Mouse (Mus musculus) kidney, embryonic 16.5 days (tissue): ENCODE data around the gene AC124502.3. TPM values are rescaled to one million over a fixed set of nuclear protein-coding genes. Genes with fewer than 3 reads are reported as not detected.
"Not testable (repeated sequence)": the region's sequence is repeated elsewhere in the genome, so short reads cannot be mapped to it uniquely, and the experiment has no call there.

Experiments
- ATAC-seq: fragments of 200-750 bp; cut with Nextera tagmentation; 2 replicates; pipeline ENCODE4 v1.8.0; 2017; ENCODE audit warnings: moderate TSS enrichment; ENCODE audit not compliant: low FRiP score, low TSS enrichment
- H3K27ac ChIP-seq: fragments of 300-500 bp; sonication (generic); 2 replicates; pipeline ENCODE4 v1.5.1; 2014; ENCODE audit warnings: low read length
- H3K27me3 ChIP-seq: fragments of 300-500 bp; sonication (generic); 2 replicates; pipeline ENCODE4 v1.6.1; 2014; ENCODE audit warnings: low read length, control low read depth, mixed read lengths; ENCODE audit not compliant: insufficient read depth
- H3K36me3 ChIP-seq: fragments of 300-500 bp; sonication (generic); 2 replicates; pipeline ENCODE4 v1.6.1; 2014; ENCODE audit warnings: low read length, control low read depth, mixed read lengths; ENCODE audit not compliant: insufficient read depth
- H3K4me1 ChIP-seq: fragments of 300-500 bp; sonication (generic); 2 replicates; pipeline ENCODE4 v1.6.1; 2014; ENCODE audit warnings: low read length, control low read depth, mixed read lengths; ENCODE audit not compliant: insufficient read depth
- H3K4me2 ChIP-seq: fragments of 300-500 bp; sonication (generic); replicated peaks from 2 replicates; pipeline ENCODE4 v1.6.1; 2014; ENCODE audit warnings: low read depth, low read length
- H3K4me3 ChIP-seq: fragments of 300-500 bp; sonication (generic); 2 replicates; pipeline ENCODE4 v1.5.1; 2014; ENCODE audit warnings: mild to moderate bottlenecking, low read length
- H3K9ac ChIP-seq: fragments of 300-500 bp; sonication (generic); replicated peaks from 2 replicates; pipeline ENCODE4 v1.6.1; 2014; ENCODE audit warnings: low read length
- H3K9me3 ChIP-seq: fragments of 300-500 bp; sonication (generic); 2 replicates; pipeline ENCODE4 v1.6.1; 2016; ENCODE audit warnings: low read length, control low read depth
- WGBS: fragments of 180-500 bp; shearing (Covaris S2); extraction: QIAGEN DNeasy Blood & Tissue Kit; methylation state at CpG from one replicate; pipeline ENCODE4 v1.1.7; 2014; 5-methylcytosine and 5-hydroxymethylcytosine counted together
- polyA plus RNA-seq: library from polyadenylated mRNA; unstranded; fragments of >200 nt; fragmentation: Nextera tagmentation; extraction: Ambion mirVana; gene quantifications from 2 replicates; pipeline ENCODE4 v1.2.1, GENCODE M21; 2015

Gene AC124502.3
- polyA plus RNA-seq, 1 experiment from 2014 or later: 1.9 TPM

DNA sequence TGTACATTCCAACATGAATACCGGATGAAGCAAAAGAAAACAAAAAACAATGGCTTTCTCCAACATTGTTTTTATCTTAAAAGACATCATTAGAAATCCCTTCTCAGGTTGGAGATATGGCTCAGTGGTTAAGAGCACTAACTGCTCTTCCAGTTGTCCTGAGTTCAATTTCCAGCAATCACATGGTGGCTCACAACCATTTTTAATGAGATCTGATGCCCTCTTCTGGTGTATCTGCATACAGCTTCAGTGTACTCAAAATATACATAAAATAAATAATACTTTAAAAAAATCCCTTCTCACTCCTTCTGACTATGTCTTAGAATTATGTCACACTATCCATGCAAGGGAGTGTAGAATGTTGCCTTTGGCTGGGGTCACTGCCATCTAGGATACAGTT is 40.6 kb downstream of the AC124502.3 start:
- no peak overlapping the region for H3K4me3 ChIP-seq
- H3K9ac ChIP-seq: no peak overlapping the region
- 96% methylated on average over 1 of the region's 1 CpGs for WGBS
- H3K9me3 ChIP-seq: no peaks in the 10 kb centered on the region
- no peak for ATAC-seq
- no peak overlapping the region for H3K4me2 ChIP-seq
- H3K4me1 ChIP-seq: no peaks in the 10 kb centered on the region
- H3K27me3 ChIP-seq: peaks cover 43% of the 10 kb centered on the region
- no peak overlapping the region for H3K27ac ChIP-seq
- no peaks in the 10 kb centered on the region for H3K36me3 ChIP-seq

DNA sequence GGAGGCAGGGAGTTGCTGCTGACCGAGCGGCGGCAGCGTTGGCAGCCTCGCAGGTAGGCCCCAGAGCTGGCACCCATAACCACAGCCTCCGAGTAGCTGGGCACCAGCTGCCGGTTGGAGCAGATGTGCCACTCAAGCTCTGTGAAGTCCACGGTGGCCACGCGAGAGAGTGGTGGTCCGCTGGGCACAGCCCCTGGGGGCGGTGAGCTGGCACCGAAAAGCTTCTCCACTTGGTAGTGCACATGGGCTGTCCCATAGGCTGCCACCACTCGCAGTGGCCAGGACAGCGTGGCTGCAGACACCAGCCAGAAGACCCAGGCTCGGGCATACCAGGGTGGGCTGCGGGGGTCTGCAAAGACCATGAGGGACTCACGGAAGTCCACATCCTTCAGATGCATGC is 43.3 kb downstream of the AC124502.3 start:
- Histone ChIP-seq H3K36me3 (no peaks in the 10 kb centered on the region), H3K4me3 (no peak overlapping the region), H3K27me3 (peaks cover 67% of the 10 kb centered on the region), H3K27ac (no peak overlapping the region), H3K9me3 (no peaks in the 10 kb centered on the region), H3K4me2 (no peak overlapping the region), H3K9ac (no peak overlapping the region), H3K4me1 (peaks cover 10% of the 10 kb centered on the region)
- 70% methylated on average over 18 of the region's 18 CpGs for WGBS
- no peak for ATAC-seq

DNA sequence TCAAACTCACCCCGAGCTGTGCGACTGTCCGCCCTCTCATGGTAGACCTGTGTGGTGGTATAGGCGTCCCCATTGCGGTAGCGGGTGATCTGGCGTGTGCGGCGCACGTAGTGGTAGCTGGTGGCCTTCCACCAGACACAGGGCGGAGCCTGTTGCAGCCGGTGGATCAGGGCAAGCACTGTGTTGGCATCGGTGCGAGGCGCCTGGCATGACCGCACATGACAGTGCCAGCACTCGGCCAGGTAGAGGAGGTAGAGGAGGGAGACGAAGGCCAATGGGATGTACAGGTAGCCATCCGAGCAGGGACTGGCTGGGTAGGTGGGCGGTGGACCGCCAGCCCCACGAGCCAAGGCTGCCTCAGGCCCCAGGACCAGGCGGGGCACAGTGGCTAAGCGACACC is 43.9 kb downstream of the AC124502.3 start:
- no peak for ATAC-seq
- Histone ChIP-seq H3K27ac (no peak overlapping the region), H3K4me3 (no peak overlapping the region), H3K9ac (no peak overlapping the region), H3K36me3 (no peaks in the 10 kb centered on the region), H3K27me3 (peaks cover 67% of the 10 kb centered on the region), H3K4me1 (peaks cover 13% of the 10 kb centered on the region), H3K4me2 (no peak overlapping the region), H3K9me3 (no peaks in the 10 kb centered on the region)
- 71% methylated on average over 24 of the region's 24 CpGs for WGBS

GRCm38 (mm10) chr19:5083961-5084833 is 45.5 kb downstream of the AC124502.3 start:
- Histone ChIP-seq H3K27me3 (peaks cover 67% of the 10 kb centered on the region), H3K27ac (no peak overlapping the region), H3K4me3 (no peak overlapping the region), H3K4me1 (peaks cover 19% of the 10 kb centered on the region), H3K36me3 (no peaks in the 10 kb centered on the region), H3K9ac (no peak overlapping the region), H3K4me2 (no peak overlapping the region), H3K9me3 (no peaks in the 10 kb centered on the region)
- 60% methylated on average over 3 of the region's 3 CpGs for WGBS
- no peak for ATAC-seq

- 6% methylated on average over 15 of the region's 15 CpGs for WGBS
- Histone ChIP-seq H3K4me3 (peak overlapping the region; percentile 52), H3K4me1 (peaks cover 23% of the 10 kb centered on the region), H3K4me2 (peak overlapping the region; percentile 75), H3K27ac (no peak overlapping the region), H3K9me3 (no peaks in the 10 kb centered on the region), H3K27me3 (peaks cover 67% of the 10 kb centered on the region), H3K9ac (no peak overlapping the region), H3K36me3 (peaks cover 4% of the 10 kb centered on the region)
- ATAC-seq: no peak
Observed at GRCm38 (mm10) chr19:5084834-5085144, 46.1 kb downstream of the AC124502.3 start.

DNA sequence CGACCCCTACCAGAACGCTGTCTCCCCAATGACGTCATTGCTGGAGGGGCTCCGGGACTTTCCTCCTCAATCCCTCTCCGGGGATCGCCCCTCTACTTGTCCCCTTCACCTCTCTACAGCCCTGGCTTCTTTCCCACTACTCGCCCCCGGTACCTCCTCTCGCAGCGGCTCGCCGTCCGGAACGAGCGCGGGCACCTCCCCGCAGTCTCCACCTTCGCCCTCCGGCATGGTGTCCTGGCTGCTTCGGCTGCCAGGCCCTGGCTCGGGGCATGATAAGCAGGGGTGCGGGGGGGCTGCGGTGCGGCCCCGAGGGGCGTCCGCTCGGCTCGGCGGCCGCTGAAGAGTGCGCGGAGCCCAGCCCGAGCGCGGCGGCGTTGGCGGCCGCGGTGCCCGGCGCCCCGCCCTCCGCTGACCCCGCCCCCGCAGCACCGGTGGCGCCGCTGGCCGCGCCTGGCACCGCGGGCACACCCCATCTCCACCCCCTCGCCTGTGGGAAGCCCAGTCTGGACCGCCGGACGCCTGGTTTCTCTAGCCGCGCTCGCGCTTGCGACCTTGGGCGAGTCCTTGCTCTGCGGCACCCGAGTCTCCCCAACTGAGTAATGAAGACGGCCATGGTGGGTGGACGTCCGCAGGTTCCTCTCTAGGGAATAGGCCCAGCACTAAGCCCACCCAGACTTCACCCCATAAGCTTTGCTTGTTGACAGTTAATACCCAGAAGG is 46.6 kb downstream of the AC124502.3 start, which contains the start of gene Tmem151a:
TSS of gene Tmem151a (minus strand) at position 387 of the 719 bp plus-strand sequence.
- peak within 1 kb of the TSS; percentile 75 for H3K4me2 ChIP-seq
- H3K36me3 ChIP-seq: peaks cover 9% of the 10 kb centered on the region
- H3K27ac ChIP-seq: no peak within 1 kb of the TSS
- no peak for ATAC-seq
- peak within 1 kb of the TSS; percentile 52 for H3K4me3 ChIP-seq
- H3K9me3 ChIP-seq: no peaks in the 10 kb centered on the region
- H3K9ac ChIP-seq: peak within 1 kb of the TSS; percentile 53; the same call in 1 of the 2 replicates
- H3K4me1 ChIP-seq: peaks cover 23% of the 10 kb centered on the region
- peaks cover 63% of the 10 kb centered on the region for H3K27me3 ChIP-seq
- WGBS: under 1% methylated on average over 57 of the region's 69 CpGs

GRCm38 (mm10) chr19:5086533-5086932 is 47.8 kb downstream of the AC124502.3 start:
- not testable (repeated sequence) for H3K4me3 ChIP-seq, ATAC-seq, H3K9me3 ChIP-seq, H3K9ac ChIP-seq, H3K4me2 ChIP-seq, H3K27ac ChIP-seq
- Histone ChIP-seq H3K36me3 (peaks cover 17% of the 10 kb centered on the region), H3K4me1 (peaks cover 23% of the 10 kb centered on the region), H3K27me3 (peaks cover 51% of the 10 kb centered on the region)
- 55% methylated on average over 4 of the region's 4 CpGs for WGBS

DNA sequence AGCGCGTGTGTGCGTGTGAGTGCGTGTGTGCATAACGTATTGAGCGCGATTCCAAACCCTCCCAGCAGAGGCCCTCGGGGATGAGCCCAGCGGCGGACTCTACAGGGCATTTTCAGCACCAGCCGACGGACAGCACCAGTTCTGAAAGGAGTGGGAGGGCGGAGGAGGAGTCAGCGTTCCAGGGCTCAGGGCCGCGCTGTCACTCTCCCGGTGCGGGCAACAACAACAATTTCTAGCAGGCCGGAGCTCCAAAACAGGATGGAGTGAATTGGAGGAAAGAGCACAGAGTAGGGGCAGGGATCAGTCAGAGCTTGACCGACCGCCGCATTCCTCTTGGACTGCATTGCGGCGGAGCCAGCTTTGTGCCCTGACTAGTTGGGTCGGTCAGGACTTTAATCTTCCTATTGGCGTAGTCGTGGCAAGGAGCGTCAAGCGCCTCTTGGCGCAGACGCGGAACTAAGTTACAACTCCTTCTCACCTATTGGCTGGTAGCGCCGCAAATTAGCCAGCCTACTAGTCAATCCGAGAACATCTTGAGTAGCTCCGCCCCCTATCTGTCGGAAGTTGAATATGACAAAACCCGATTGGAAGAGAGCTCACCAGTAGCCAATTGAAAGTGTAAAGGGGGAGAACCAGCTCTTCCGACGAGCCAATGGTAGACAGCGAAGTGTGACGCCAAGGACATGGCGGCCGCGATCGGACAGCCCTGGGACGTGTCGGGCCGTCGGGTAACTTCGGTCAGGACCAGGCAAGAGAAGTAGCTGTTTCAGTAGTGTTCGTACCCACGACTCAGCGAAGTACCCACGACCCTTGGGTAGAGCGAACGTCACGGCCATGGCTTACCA is 49.4 kb downstream of the AC124502.3 start, which contains the start of gene Yif1a:
TSS of gene Yif1a (plus strand) at position 655 of the 845 bp plus-strand sequence.
- H3K36me3 ChIP-seq: peaks cover 27% of the 10 kb centered on the region
- peaks cover 35% of the 10 kb centered on the region for H3K27me3 ChIP-seq
- H3K4me3 ChIP-seq: peak within 1 kb of the TSS; percentile 81
- peak within 1 kb of the TSS; percentile 81 for H3K9ac ChIP-seq
- peak within 1 kb of the TSS; percentile 83 for H3K4me2 ChIP-seq
- no peaks in the 10 kb centered on the region for H3K9me3 ChIP-seq
- peak within 1 kb of the TSS; percentile 82 for H3K27ac ChIP-seq
- H3K4me1 ChIP-seq: peaks cover 23% of the 10 kb centered on the region
- WGBS: under 1% methylated on average over 58 of the region's 58 CpGs
- ATAC-seq: peak; percentile 97

DNA sequence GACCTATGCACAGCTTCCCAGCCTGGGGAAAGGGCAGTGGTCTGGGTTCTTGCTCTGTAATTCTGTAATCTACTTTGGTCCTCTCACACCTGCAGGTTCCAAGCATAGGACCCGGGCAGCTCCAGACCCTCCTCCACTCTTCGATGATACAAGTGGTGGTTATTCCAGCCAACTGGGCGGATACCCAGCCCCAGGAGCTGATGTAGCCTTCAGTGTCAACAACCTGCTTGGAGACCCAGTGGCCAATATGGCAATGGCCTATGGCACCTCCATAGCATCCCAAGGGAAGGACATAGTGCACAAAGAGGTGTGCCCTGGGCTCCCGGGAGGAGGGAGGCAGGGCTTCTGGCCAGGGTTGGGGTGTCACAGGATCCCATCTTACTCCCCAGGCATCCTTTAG is 50.6 kb downstream of the AC124502.3 start:
- peaks cover 27% of the 10 kb centered on the region for H3K36me3 ChIP-seq
- 90% methylated on average over 4 of the region's 4 CpGs for WGBS
- H3K9ac ChIP-seq: peak overlapping the region; percentile 81; the same call in 1 of the 2 replicates
- H3K4me1 ChIP-seq: peaks cover 28% of the 10 kb centered on the region
- H3K9me3 ChIP-seq: no peaks in the 10 kb centered on the region
- ATAC-seq: no peak
- H3K4me3 ChIP-seq: peak overlapping the region; percentile 81
- H3K27me3 ChIP-seq: peaks cover 23% of the 10 kb centered on the region
- no peak overlapping the region for H3K27ac ChIP-seq
- peak overlapping the region; percentile 83 for H3K4me2 ChIP-seq
